Mouse (Mus musculus) thymus, postnatal 36 days (tissue): ENCODE data around the gene Sfxn3.

Experiments used
- DNase-seq, 2 experiments: peaks; one replicate each; pipeline ENCODE4 v3.0.0; 2022; ENCODE audit warnings: mixed read lengths in 2 of 2

The Sfxn3 gene

GRCm38 (mm10) chr19:45076586-45077510, 29.5 kb downstream of the Sfxn3 start:
- DNase-seq = peak; percentile 42 to 53

GRCm38 (mm10) chr19:45077742-45078645, 30.7 kb downstream of the Sfxn3 start:
- DNase-seq = no peak

- no peak for DNase-seq
Observed at GRCm38 (mm10) chr19:45078971-45079764, 31.9 kb downstream of the Sfxn3 start.

GRCm38 (mm10) chr19:45079769-45080515, 32.6 kb downstream of the Sfxn3 start:
- peak; percentile 61 to 72 for DNase-seq

GRCm38 (mm10) chr19:45080711-45081110, 33.4 kb downstream of the Sfxn3 start:
- no peak for DNase-seq

GRCm38 (mm10) chr19:45081279-45081678, 34.0 kb downstream of the Sfxn3 start:
- DNase-seq = peak; percentile 62 to 74

- DNase-seq = peak; percentile 57 to 66
Observed at GRCm38 (mm10) chr19:45081841-45082550, 34.7 kb downstream of the Sfxn3 start.

- peak; percentile 27 to 43 for DNase-seq
Observed at GRCm38 (mm10) chr19:45097868-45098267, 50.6 kb downstream of the Sfxn3 start.

- no peak for DNase-seq
Observed at GRCm38 (mm10) chr19:45100486-45101270, 53.4 kb downstream of the Sfxn3 start.

- no peak for DNase-seq
Observed at GRCm38 (mm10) chr19:45105591-45105990, 58.3 kb downstream of the Sfxn3 start.
